Mouse (Mus musculus): Measurements from ENCODE around the gene Gsta4. TPM values are rescaled to one million over a fixed set of nuclear protein-coding genes. Genes with fewer than 3 reads are reported as not detected.
"Not testable (repeated sequence)": the region's sequence is repeated elsewhere in the genome, so short reads cannot be mapped to it uniquely, and the experiment has no call there.

Gsta4 gene
- polyA plus RNA-seq, 2 experiments, result 17.2 to 30.6 TPM

DNA sequence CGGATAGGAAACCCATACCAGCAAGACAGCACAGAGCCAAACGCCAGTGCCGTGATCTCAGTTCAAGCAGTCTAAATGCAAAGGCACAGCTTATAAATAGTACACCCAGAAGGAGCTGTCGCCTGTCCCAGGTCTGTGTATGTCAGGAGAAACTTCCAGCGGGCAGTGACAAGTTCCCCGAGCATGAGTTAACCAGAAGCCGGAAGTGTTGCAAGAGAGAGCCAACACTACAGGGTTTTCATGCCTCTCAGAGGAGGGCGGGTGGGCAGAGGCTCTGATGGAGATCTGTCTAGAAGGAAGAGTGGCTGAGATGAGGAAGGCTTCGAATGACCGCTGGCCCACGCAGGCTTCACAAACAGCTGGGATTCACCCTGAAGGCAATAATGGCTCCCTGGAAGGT, 42.7 kb downstream of the Gsta4 start:
- no peak overlapping the region for H3K27ac ChIP-seq
- no peaks in the 10 kb centered on the region for H3K36me3 ChIP-seq (replicated peaks; ENCODE audit: control insufficient read depth, insufficient read depth, low read depth)
- no peak for ATAC-seq (ENCODE audit: insufficient read depth)
- 0 out of 4 replicates have a peak, but pooled peaks cover 0 to 2% of the 10 kb centered on the region in 2 experiments for H3K4me1 ChIP-seq (replicated peaks; ENCODE audit: control insufficient read depth in 2 of 2, insufficient read depth in 2 of 2, low read length in 1 of 2)
- TF ChIP-seq CTCF (IDR thresholded peaks at IDR 0.05; ENCODE audit: low read depth) (no peak), EP300 (IDR thresholded peaks at IDR 0.05; ENCODE audit: low read depth) (no peak)
- H3K4me3 ChIP-seq (ENCODE audit: insufficient read depth in 1 of 2, low read depth in 2 of 2, low read length in 2 of 2), result no peak overlapping the region
- H3K27me3 ChIP-seq (ENCODE audit: control insufficient read depth, insufficient read depth, low read length), result no peaks in the 10 kb centered on the region
- WGBS (ENCODE audit: insufficient replicate concordance), result 40% methylated on average over 11 of the region's 11 CpGs
- no peak overlapping the region for H3K4me2 ChIP-seq (ENCODE audit: low read depth)
- no peak for DNase-seq (ENCODE audit: low read depth in 3 of 3, low spot score in 3 of 3)
- H3K9me3 ChIP-seq (ENCODE audit: control insufficient read depth, low read length), result no peaks in the 10 kb centered on the region
- no peak overlapping the region for H3K9ac ChIP-seq (replicated peaks)

DNA sequence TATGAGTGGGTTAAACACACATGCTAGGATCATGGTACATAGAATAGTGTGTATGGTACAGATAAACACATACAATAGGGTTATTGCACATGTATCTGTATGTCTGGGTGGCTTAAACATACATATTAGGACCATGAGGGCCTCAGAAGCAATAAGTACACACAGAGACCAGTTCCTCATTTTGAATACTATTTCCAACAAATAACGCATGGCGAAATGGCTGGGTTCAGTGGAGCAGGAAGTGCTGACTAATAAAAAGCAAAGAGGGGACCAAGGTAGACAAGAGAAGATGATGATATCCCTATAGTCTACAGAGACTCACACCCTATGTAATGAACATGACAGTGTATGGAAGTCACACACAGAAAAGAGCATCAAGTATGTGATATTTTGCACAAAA, 45.5 kb downstream of the Gsta4 start:
- H3K36me3 ChIP-seq (replicated peaks; ENCODE audit: control insufficient read depth, insufficient read depth, low read depth), result no peaks in the 10 kb centered on the region
- no peak for DNase-seq (ENCODE audit: low read depth in 3 of 3, low spot score in 3 of 3)
- no peak overlapping the region for H3K27ac ChIP-seq

DNA sequence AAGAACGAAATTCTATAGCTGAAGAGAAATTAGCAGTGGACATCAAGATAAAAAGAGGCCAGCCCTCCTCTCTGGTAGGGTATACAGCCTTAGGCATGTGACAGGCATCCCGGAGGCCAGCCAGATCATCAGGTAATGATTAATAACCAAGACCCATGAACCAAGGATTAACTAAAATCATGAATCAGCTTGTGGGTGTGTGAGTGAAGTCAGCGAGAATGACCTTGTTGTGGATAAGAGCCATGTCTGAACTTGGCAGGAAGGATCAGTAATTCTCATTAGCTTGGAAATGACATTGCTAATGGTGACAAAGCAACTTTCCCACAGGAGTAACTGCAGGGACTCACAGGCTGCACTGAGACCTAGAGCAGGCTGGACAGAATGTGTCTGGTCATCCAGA, 47.1 kb downstream of the Gsta4 start:
- H3K4me1 ChIP-seq (replicated peaks; ENCODE audit: control insufficient read depth in 2 of 2, insufficient read depth in 2 of 2, low read length in 1 of 2); H3K36me3 ChIP-seq (replicated peaks; ENCODE audit: control insufficient read depth, insufficient read depth, low read depth); H3K27me3 ChIP-seq (ENCODE audit: control insufficient read depth, insufficient read depth, low read length); H3K9me3 ChIP-seq (ENCODE audit: control insufficient read depth, low read length); H3K4me2 ChIP-seq (ENCODE audit: low read depth); ATAC-seq (ENCODE audit: insufficient read depth); H3K27ac ChIP-seq; DNase-seq (ENCODE audit: low read depth in 3 of 3, low spot score in 3 of 3); H3K9ac ChIP-seq (replicated peaks); H3K4me3 ChIP-seq (ENCODE audit: insufficient read depth in 1 of 2, low read depth in 2 of 2, low read length in 2 of 2): not testable (repeated sequence)
- WGBS (ENCODE audit: insufficient replicate concordance), result 32% methylated on average over 3 of the region's 3 CpGs

More for the DNA sequence above, 45.5 kb downstream of the Gsta4 start:
- H3K27me3 ChIP-seq (ENCODE audit: control insufficient read depth, insufficient read depth, low read length), result no peaks in the 10 kb centered on the region
- H3K9me3 ChIP-seq (ENCODE audit: control insufficient read depth, low read length), result no peaks in the 10 kb centered on the region
- H3K4me1 ChIP-seq (replicated peaks; ENCODE audit: control insufficient read depth in 2 of 2, insufficient read depth in 2 of 2, low read length in 1 of 2), result no peaks in the 10 kb centered on the region
- ATAC-seq (ENCODE audit: insufficient read depth), result no peak
- no peak overlapping the region for H3K9ac ChIP-seq (replicated peaks)
- TF ChIP-seq EP300 (IDR thresholded peaks at IDR 0.05; ENCODE audit: low read depth), result no peak
- TF ChIP-seq CTCF (IDR thresholded peaks at IDR 0.05; ENCODE audit: low read depth), result no peak
- no peak overlapping the region for H3K4me3 ChIP-seq (ENCODE audit: insufficient read depth in 1 of 2, low read depth in 2 of 2, low read length in 2 of 2)
- 40% methylated on average over 2 of the region's 2 CpGs for WGBS (ENCODE audit: insufficient replicate concordance)
- no peak overlapping the region for H3K4me2 ChIP-seq (ENCODE audit: low read depth)

DNA sequence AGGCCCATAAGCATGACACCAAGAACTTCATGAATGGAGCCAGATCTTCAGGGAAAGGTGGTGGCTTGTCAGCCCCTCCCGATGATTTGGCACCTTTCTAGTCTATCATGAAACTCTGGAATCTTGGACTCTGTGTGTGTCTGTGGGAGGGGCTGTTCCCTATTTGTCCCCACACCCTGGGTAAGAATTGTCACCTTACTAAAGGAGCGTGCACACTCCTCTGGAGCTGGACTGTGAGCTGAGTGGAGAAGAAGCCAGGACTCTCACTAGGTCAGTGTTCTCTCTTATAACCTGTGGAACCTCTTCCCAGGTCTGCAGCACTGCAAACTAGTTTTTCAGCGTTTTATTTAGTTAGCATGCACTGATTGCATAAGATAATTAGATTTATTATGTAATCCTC, 47.9 kb downstream of the Gsta4 start, which contains the start of gene Gsta1:
Gene Gsta1, plus strand, starts transcription at position 196 of the 400 bp plus-strand sequence.
- H3K27ac ChIP-seq; ATAC-seq (ENCODE audit: insufficient read depth); H3K4me2 ChIP-seq (ENCODE audit: low read depth); H3K4me1 ChIP-seq (replicated peaks; ENCODE audit: control insufficient read depth in 2 of 2, insufficient read depth in 2 of 2, low read length in 1 of 2); H3K27me3 ChIP-seq (ENCODE audit: control insufficient read depth, insufficient read depth, low read length); H3K9me3 ChIP-seq (ENCODE audit: control insufficient read depth, low read length); H3K4me3 ChIP-seq (ENCODE audit: insufficient read depth in 1 of 2, low read depth in 2 of 2, low read length in 2 of 2); H3K36me3 ChIP-seq (replicated peaks; ENCODE audit: control insufficient read depth, insufficient read depth, low read depth); H3K9ac ChIP-seq (replicated peaks); DNase-seq (ENCODE audit: low read depth in 3 of 3, low spot score in 3 of 3): not testable (repeated sequence)
- WGBS (ENCODE audit: insufficient replicate concordance), result 70% methylated on average over 1 of the region's 3 CpGs

- not testable (repeated sequence) for H3K36me3 ChIP-seq (replicated peaks; ENCODE audit: control insufficient read depth, insufficient read depth, low read depth); H3K9ac ChIP-seq (replicated peaks); H3K27me3 ChIP-seq (ENCODE audit: control insufficient read depth, insufficient read depth, low read length); H3K4me2 ChIP-seq (ENCODE audit: low read depth); DNase-seq (ENCODE audit: low read depth in 3 of 3, low spot score in 3 of 3); H3K4me3 ChIP-seq (ENCODE audit: insufficient read depth in 1 of 2, low read depth in 2 of 2, low read length in 2 of 2); H3K4me1 ChIP-seq (replicated peaks; ENCODE audit: control insufficient read depth in 2 of 2, insufficient read depth in 2 of 2, low read length in 1 of 2); ATAC-seq (ENCODE audit: insufficient read depth); H3K9me3 ChIP-seq (ENCODE audit: control insufficient read depth, low read length); H3K27ac ChIP-seq
- no CpG with 5 or more reads among the region's 10 CpGs for WGBS (ENCODE audit: insufficient replicate concordance)
Measured at GRCm38 (mm10) chr9:78233121-78233695, 50.6 kb downstream of the Gsta4 start.

- DNase-seq (ENCODE audit: low read depth in 3 of 3, low spot score in 3 of 3); H3K36me3 ChIP-seq (replicated peaks; ENCODE audit: control insufficient read depth, insufficient read depth, low read depth); H3K27ac ChIP-seq; H3K4me2 ChIP-seq (ENCODE audit: low read depth); H3K9me3 ChIP-seq (ENCODE audit: control insufficient read depth, low read length); H3K4me3 ChIP-seq (ENCODE audit: insufficient read depth in 1 of 2, low read depth in 2 of 2, low read length in 2 of 2); H3K27me3 ChIP-seq (ENCODE audit: control insufficient read depth, insufficient read depth, low read length); ATAC-seq (ENCODE audit: insufficient read depth); H3K4me1 ChIP-seq (replicated peaks; ENCODE audit: control insufficient read depth in 2 of 2, insufficient read depth in 2 of 2, low read length in 1 of 2); H3K9ac ChIP-seq (replicated peaks): not testable (repeated sequence)
- WGBS (ENCODE audit: insufficient replicate concordance), result 45% methylated on average over 4 of the region's 4 CpGs
Measured at GRCm38 (mm10) chr9:78255683-78256470, 73.3 kb downstream of the Gsta4 start.

DNA sequence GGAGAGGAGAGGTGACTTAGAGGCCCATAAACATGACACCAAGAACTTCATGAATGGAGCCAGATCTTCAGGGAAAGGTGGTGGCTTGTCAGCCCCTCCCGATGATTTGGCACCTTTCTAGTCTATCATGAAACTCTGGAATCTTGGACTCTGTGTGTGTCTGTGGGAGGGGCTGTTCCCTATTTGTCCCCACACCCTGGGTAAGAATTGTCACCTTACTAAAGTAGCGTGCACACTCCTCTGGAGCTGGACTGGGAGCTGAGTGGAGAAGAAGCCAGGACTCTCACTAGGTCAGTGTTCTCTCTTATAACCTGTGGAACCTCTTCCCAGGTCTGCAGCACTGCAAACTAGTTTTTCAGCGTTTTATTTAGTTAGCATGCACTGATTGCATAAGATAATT, 74.3 kb downstream of the Gsta4 start, which contains the start of gene Gm3776:
Gene Gm3776, plus strand, starts transcription at position 216 of the 400 bp plus-strand sequence.
- H3K4me3 ChIP-seq (ENCODE audit: insufficient read depth in 1 of 2, low read depth in 2 of 2, low read length in 2 of 2), result not testable (repeated sequence)

More for the DNA sequence above, 74.3 kb downstream of the Gsta4 start, which contains the start of gene Gm3776:
- H3K36me3 ChIP-seq (replicated peaks; ENCODE audit: control insufficient read depth, insufficient read depth, low read depth); H3K9me3 ChIP-seq (ENCODE audit: control insufficient read depth, low read length); H3K4me2 ChIP-seq (ENCODE audit: low read depth); DNase-seq (ENCODE audit: low read depth in 3 of 3, low spot score in 3 of 3); ATAC-seq (ENCODE audit: insufficient read depth); H3K9ac ChIP-seq (replicated peaks); H3K27ac ChIP-seq; H3K27me3 ChIP-seq (ENCODE audit: control insufficient read depth, insufficient read depth, low read length); H3K4me1 ChIP-seq (replicated peaks; ENCODE audit: control insufficient read depth in 2 of 2, insufficient read depth in 2 of 2, low read length in 1 of 2): not testable (repeated sequence)
- WGBS (ENCODE audit: insufficient replicate concordance), result 75% methylated on average over 1 of the region's 3 CpGs

All from liver, embryonic 14.5 days (tissue).